Mouse (Mus musculus) neural tube, postnatal 0 days (tissue): ENCODE results near the gene Cga. TPM values are rescaled to one million over a fixed set of nuclear protein-coding genes. Genes with fewer than 3 reads are reported as not detected.

Source experiments
- polyA plus RNA-seq: library from polyadenylated mRNA; unstranded; fragments of >200 nt; fragmentation: Nextera tagmentation; extraction: Ambion mirVana; gene quantifications from 2 replicates; pipeline ENCODE4 v1.2.1, GENCODE M21; 2015

Cga gene
- not detected in 2 replicates for polyA plus RNA-seq

DNA sequence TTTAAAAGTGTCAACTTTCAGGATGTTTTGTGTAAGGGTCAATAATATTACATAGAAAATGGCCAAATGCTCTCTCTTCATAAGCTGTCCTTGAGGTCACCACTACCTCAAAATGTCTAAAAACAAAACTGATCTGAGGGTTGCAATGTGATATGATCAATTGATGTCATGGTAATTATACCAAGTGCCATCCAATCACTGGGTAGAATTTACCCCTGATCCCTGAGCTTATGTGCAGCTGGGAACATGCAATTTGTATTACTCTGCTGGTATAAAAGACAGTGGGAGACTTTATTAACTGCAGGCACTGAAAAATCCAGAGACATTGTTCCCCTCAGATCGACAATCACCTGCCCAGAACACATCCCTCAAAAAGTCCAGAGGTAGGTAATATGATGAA, at the start of gene Cga:
Gene Cga (plus strand): TSS at position 301 of the 400 bp plus-strand sequence.

DNA sequence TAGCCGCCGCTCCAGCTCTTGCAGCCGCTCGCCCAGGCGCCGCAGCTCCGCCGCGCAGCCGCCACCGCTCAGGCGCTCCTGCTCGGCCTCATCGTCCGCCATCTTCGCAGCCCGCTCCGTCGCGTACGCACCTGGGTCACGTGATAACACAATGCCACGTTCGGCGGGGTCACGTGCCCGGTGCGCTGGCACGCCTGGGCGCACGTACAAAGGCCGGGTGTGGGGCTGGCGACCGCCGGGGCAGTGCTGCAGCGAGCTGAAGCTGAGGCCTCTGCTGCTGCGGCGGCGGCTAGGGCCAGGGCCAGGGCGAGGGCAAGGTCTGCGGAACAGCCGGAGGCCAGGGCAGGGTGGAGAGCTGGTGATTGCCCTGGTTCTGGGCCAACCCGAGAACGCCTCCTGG, 10.8 kb upstream of the Cga start, which contains the start of gene Zfp292:
Gene Zfp292 (minus strand): TSS at position 143 of the 400 bp plus-strand sequence.

Other genes starting within 250 kb of the Cga start
- 32.5 and 36.5 TPM in 2 replicates for gene Slc35a1, start 206.3 kb upstream of the Cga start, polyA plus RNA-seq
- gene Cfap206, start 163.6 kb upstream of the Cga start, polyA plus RNA-seq = 2.4 and 3.1 TPM in 2 replicates
- not detected in 2 replicates for gene Gm136, start 137.5 kb upstream of the Cga start, polyA plus RNA-seq
- gene Smim8, start 115.4 kb upstream of the Cga start, polyA plus RNA-seq = 52.2 and 55.4 TPM in 2 replicates
- gene Zfp292, start 10.8 kb upstream of the Cga start, polyA plus RNA-seq = 12.3 and 13.8 TPM in 2 replicates